Mouse (Mus musculus): ENCODE results near the gene Gna13. TPM values are rescaled to one million over a fixed set of nuclear protein-coding genes. Genes with fewer than 3 reads are reported as not detected.

Gna13 gene
- polyA plus RNA-seq, 1 experiment from 2014 or later, result 16.3 TPM

DNA sequence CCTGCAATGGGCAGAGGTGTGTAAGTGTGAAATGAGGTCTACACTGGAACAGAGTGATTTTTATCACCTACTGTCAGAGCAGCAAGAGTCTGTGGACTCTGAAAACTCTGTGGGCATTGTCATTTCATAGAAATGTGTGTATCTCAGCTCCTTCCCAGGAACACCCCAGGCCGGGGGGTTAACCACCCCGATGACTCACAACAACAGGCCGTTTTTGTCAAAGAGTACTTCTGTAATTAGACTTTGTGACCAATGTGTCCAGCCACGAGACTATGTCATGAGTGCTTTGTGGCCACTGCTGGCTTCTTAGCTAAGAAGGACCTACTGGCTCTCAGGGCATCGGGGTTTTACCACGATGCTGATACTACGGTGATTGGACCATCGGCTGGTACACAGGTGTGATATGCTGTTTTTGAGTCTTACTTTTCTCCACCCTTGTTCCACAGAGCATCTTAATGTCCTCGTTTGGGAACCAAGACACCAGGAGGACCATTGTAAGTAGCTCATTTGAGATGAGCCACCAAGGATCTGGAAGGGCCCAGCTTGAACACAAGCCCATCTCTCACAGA lies 54.9 kb downstream of the Gna13 start:
- H3K4me2 ChIP-seq, result no peak overlapping the region
- no peak overlapping the region for H3K9ac ChIP-seq
- 90% methylated on average over 9 of the region's 9 CpGs for WGBS
- no peak for ATAC-seq
- H3K4me3 ChIP-seq, result no peak overlapping the region
- H3K27ac ChIP-seq, result no peak overlapping the region
- 0 out of 2 replicates have a peak, but pooled peaks cover 5% of the 10 kb centered on the region for H3K9me3 ChIP-seq (replicated peaks)
- H3K36me3 ChIP-seq (ENCODE audit: poor library complexity, severe bottlenecking), result no peaks in the 10 kb centered on the region
- H3K27me3 ChIP-seq, result no peaks in the 10 kb centered on the region
- H3K4me1 ChIP-seq, result no peaks in the 10 kb centered on the region

DNA sequence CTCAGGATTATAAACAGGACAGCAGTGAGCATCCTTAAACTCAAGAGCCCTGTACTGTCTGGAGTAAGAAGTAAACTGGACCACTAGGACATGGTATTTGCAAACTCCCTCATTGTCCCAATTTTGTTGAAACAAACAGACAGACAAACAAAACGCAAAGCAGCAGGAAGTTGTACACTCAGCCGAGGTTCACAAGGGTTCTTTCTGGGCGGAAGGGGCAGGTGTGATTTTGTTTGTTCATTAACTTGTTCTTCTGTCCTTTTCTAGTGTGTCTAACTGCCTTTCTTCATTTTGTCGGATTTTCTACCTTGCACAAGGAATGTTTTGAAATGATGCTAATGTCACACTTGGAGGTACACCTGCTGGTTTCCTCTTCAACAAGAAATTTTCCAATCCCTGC lies 56.8 kb downstream of the Gna13 start:
- Histone ChIP-seq H3K9ac (no peak overlapping the region), H3K36me3 (ENCODE audit: poor library complexity, severe bottlenecking) (no peaks in the 10 kb centered on the region), H3K4me3 (no peak overlapping the region), H3K9me3 (replicated peaks) (0 out of 2 replicates have a peak, but pooled peaks cover 5% of the 10 kb centered on the region), H3K27me3 (no peaks in the 10 kb centered on the region), H3K27ac (no peak overlapping the region), H3K4me2 (no peak overlapping the region), H3K4me1 (no peaks in the 10 kb centered on the region)
- ATAC-seq, result no peak
- WGBS, result 47% methylated on average over 4 of the region's 4 CpGs

DNA sequence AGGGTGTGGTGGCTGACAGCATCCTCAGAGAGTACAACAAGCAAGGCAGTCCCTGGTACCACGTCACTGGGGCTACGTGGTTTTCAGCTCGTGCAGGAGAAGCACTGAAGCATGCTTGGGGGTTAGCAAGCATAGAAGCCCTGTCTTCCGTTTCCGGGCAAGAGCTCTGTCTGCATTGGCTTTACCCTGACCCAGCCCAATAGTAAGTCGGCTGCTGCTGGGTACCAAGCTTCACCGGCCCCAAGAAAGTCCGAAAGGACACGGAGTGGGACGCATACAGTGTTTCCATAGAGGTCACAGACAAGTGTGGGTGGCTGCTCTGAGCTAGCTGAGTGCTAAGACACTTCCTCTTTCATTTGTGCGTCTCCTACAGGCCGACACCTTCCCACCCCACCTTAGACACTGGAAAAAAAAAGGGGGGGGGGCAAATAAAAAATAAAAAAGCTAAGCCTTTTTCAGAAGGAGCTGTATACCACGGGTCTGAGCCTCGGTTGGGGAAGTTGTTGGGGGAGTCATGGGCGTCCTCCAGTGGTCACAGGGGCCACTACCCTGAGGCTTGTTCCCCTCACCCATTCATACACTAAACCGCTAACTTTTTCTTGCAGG lies 57.4 kb downstream of the Gna13 start:
- no peak for ATAC-seq
- Histone ChIP-seq H3K4me1 (no peaks in the 10 kb centered on the region), H3K27ac (no peak overlapping the region), H3K4me2 (no peak overlapping the region), H3K9me3 (replicated peaks) (0 out of 2 replicates have a peak, but pooled peaks cover 5% of the 10 kb centered on the region), H3K4me3 (no peak overlapping the region), H3K9ac (no peak overlapping the region), H3K36me3 (ENCODE audit: poor library complexity, severe bottlenecking) (no peaks in the 10 kb centered on the region), H3K27me3 (no peaks in the 10 kb centered on the region)
- WGBS, result 38% methylated on average over 16 of the region's 16 CpGs

DNA sequence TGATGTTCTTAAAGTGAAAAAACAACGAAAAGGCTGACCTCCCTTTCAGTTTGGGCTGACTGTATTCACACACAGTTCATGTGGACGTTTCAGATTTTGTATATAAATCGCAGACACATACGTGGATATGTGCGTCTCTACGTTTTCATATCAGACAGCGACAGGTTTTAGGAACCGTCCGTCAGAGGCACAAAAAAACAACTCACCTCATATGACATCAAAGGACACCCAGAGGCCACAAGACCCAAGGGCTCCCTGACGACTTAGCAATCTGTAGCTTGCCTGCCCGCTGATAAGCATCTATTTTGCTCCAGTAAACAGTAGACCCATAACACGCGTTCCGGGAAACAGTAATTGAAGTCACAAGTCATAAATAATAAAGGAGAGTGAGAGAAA lies 57.9 kb downstream of the Gna13 start:
- 88% methylated on average over 14 of the region's 14 CpGs for WGBS
- Histone ChIP-seq H3K9me3 (replicated peaks) (0 out of 2 replicates have a peak, but pooled peaks cover 5% of the 10 kb centered on the region), H3K4me1 (no peaks in the 10 kb centered on the region), H3K36me3 (ENCODE audit: poor library complexity, severe bottlenecking) (no peaks in the 10 kb centered on the region), H3K27me3 (no peaks in the 10 kb centered on the region), H3K4me3 (no peak overlapping the region), H3K27ac (no peak overlapping the region), H3K4me2 (no peak overlapping the region), H3K9ac (no peak overlapping the region)
- no peak for ATAC-seq

DNA sequence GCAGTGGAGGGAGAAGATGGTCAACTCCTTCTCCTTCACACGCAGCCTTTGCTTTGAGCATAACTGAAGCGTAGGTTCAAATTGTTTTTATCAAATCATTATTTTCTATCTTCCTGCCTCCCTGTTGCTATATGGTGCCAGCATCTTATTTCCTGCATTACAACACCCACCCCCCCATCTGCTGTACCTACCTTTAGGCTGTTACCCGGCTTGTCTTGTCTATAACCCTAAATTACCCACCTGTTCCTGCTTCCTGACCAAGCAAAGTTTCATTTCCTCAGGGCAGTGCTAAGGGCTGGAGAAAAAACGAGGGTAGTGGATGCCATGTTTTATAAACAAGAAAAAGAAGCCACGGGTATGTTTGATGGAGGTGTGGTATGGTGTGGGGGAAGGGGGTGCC lies 58.6 kb downstream of the Gna13 start:
- Histone ChIP-seq H3K4me3 (no peak overlapping the region), H3K9ac (no peak overlapping the region), H3K27ac (no peak overlapping the region), H3K4me2 (no peak overlapping the region), H3K36me3 (ENCODE audit: poor library complexity, severe bottlenecking) (no peaks in the 10 kb centered on the region), H3K27me3 (no peaks in the 10 kb centered on the region), H3K4me1 (no peaks in the 10 kb centered on the region), H3K9me3 (replicated peaks) (0 out of 2 replicates have a peak, but pooled peaks cover 5% of the 10 kb centered on the region)
- 93% methylated on average over 5 of the region's 5 CpGs for WGBS
- ATAC-seq, result no peak

DNA sequence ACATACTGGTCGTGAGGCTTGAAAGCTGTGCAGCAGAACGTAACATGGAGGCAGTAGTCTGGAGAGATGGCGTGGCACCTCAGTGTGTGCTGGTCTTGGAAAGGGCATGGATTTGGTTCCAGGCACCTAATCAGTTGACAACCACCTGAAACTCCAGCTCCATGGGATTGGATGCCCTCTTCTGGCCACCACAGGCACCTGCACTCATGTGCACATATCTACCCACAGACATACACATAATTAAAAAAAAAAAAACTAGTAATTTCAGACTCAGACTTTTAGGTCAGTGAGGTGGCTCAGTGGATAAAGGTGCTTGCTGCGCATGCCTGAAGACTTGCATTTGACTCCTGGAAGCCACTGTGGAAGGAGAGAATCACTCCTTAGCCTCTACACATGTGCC lies 59.6 kb downstream of the Gna13 start:
- H3K9ac ChIP-seq, result no peak overlapping the region
- H3K36me3 ChIP-seq (ENCODE audit: poor library complexity, severe bottlenecking), result no peaks in the 10 kb centered on the region
- ATAC-seq, result no peak
- no peak overlapping the region for H3K4me3 ChIP-seq
- peaks cover 8% of the 10 kb centered on the region for H3K4me1 ChIP-seq
- H3K27ac ChIP-seq, result no peak overlapping the region
- no peaks in the 10 kb centered on the region for H3K27me3 ChIP-seq
- H3K4me2 ChIP-seq, result no peak overlapping the region
- 0 out of 2 replicates have a peak, but pooled peaks cover 5% of the 10 kb centered on the region for H3K9me3 ChIP-seq (replicated peaks)
- WGBS, result 97% methylated on average over 4 of the region's 4 CpGs

DNA sequence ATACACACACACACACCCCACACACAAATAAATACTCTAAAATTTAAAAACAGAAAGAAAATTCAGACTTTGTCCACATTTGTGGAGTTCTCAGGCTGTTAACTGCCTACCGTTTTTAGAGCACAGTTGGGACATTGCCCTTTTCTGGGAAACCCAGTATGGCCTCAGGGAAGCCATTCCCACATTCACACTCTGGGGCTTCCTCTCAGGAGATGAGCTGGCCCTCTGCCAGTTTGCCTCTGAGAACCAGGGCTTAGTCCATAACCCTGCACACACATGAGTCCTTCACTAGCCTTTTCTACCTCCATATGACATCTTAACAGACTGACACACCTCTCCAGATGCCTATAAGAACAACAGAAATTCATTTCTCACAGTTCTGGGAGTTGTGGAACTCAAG lies 60.7 kb downstream of the Gna13 start:
- Histone ChIP-seq H3K9me3 (replicated peaks) (0 out of 2 replicates have a peak, but pooled peaks cover 5% of the 10 kb centered on the region), H3K27ac (no peak overlapping the region), H3K4me1 (peaks cover 10% of the 10 kb centered on the region), H3K36me3 (ENCODE audit: poor library complexity, severe bottlenecking) (peaks cover 2% of the 10 kb centered on the region; the same call in 1 of the 2 replicates), H3K9ac (no peak overlapping the region), H3K4me3 (no peak overlapping the region), H3K27me3 (no peaks in the 10 kb centered on the region), H3K4me2 (no peak overlapping the region)
- 70% methylated on average over 1 of the region's 1 CpGs for WGBS
- ATAC-seq, result no peak

DNA sequence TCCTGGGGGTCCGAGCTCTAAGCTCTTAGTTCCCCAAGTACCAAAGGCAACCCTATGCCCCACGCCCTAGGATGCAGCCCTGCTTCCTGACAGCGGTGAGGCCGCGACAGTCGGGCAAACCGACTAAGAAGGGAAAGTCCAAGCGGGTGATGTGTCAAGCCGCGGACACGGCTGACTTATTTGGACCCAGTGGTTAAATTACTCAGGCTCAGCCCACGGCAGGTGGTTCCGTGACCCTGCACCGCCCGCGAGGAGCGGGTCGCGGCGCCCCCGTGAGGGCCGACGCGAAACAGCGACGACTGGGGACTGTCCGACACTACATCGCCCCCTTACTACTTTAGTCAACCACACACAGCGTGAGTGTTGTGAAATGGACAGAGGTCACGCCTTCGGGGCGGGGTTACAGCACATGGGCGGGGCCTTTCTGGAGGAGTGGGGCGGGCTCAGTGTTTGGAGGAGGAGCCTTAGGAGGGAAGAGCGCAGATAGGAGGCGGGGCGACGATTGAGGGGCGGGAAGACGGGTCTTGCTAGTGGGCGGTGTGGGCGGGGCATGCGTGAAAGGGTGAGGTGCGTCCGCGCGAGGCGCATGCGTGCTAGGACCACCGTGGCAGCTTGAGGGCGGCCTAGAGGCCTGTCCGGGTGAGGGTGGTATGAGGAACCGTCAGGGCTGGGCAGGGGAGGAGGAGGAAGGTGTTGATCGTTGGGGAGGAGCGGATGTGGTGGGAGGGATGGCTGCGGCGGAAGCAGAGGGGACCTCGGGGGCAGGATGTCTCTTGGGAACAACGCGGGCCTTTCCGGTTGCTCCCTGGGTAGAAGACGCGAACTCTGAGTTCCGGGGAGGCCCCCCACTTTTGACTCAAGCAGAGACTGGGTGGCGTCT lies 63.0 kb downstream of the Gna13 start, which contains the start of gene Amz2:
TSS of gene Amz2 (plus strand) at position 555 of the 880 bp plus-strand sequence.
- H3K4me3 ChIP-seq, result peak within 1 kb of the TSS; percentile 68
- H3K27me3 ChIP-seq, result no peaks in the 10 kb centered on the region
- H3K4me1 ChIP-seq, result peaks cover 10% of the 10 kb centered on the region
- H3K9ac ChIP-seq, result peak within 1 kb of the TSS; percentile 77
- peak within 1 kb of the TSS; percentile 69 for H3K4me2 ChIP-seq
- H3K27ac ChIP-seq, result peak within 1 kb of the TSS; percentile 87
- H3K9me3 ChIP-seq (replicated peaks), result 0 out of 2 replicates have a peak, but pooled peaks cover 5% of the 10 kb centered on the region
- peak; percentile 95 for ATAC-seq
- under 1% methylated on average over 63 of the region's 65 CpGs for WGBS
- H3K36me3 ChIP-seq (ENCODE audit: poor library complexity, severe bottlenecking), result peaks cover 25% of the 10 kb centered on the region

DNA sequence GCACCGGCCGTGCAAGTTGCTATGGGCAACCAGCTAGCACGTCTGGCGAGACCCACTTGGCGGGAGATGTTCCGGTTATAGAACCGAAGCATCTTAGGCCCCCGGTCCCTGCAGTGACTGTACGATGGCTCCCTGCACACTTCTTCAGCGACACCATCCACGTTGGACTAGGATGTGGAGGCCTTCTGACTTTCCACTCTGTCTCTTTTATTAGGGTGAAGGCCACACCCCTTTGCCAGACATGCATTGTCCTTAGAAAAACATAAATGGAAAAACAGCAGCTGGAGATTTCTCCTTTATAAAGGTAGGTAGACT lies 63.6 kb downstream of the Gna13 start:
- peak overlapping the region; percentile 69 for H3K4me2 ChIP-seq
- no peak for ATAC-seq
- peak overlapping the region; percentile 77 for H3K9ac ChIP-seq
- 0% methylated on average over 11 of the region's 11 CpGs for WGBS
- peak overlapping the region; percentile 87 for H3K27ac ChIP-seq
- H3K4me1 ChIP-seq, result peaks cover 12% of the 10 kb centered on the region
- peak overlapping the region; percentile 68 for H3K4me3 ChIP-seq
- peaks cover 29% of the 10 kb centered on the region for H3K36me3 ChIP-seq (ENCODE audit: poor library complexity, severe bottlenecking)
- no peaks in the 10 kb centered on the region for H3K27me3 ChIP-seq
- H3K9me3 ChIP-seq (replicated peaks), result 0 out of 2 replicates have a peak, but pooled peaks cover 5% of the 10 kb centered on the region

DNA sequence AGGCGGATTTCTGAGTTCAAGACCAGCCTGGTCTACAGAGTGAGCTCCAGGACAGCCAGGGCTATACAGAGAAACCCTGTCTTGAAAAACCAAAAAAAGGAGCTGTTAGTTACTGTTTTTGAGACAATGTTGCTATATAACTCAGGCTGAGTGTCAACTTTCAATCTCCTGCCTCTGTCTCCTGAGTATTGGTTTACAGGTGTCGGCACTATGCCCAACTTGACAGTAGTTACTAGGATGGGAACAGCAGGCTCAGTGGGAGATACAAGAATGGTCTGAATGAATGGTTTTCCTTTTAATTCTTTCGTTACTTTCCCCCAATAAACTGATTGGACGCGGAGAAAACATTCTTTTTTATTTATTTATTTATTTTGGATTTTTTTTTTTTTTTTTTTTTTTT lies 64.7 kb downstream of the Gna13 start:
- H3K4me1 ChIP-seq, result peaks cover 17% of the 10 kb centered on the region
- no peak for ATAC-seq
- peak overlapping the region; percentile 69; the same call in 1 of the 2 replicates for H3K4me2 ChIP-seq
- 93% methylated on average over 5 of the region's 5 CpGs for WGBS
- 0 out of 2 replicates have a peak, but pooled peaks cover under 1% of the 10 kb centered on the region for H3K9me3 ChIP-seq (replicated peaks)
- no peaks in the 10 kb centered on the region for H3K27me3 ChIP-seq
- H3K36me3 ChIP-seq (ENCODE audit: poor library complexity, severe bottlenecking), result peaks cover 32% of the 10 kb centered on the region
- no peak overlapping the region for H3K4me3 ChIP-seq
- no peak overlapping the region for H3K27ac ChIP-seq
- H3K9ac ChIP-seq, result no peak overlapping the region

DNA sequence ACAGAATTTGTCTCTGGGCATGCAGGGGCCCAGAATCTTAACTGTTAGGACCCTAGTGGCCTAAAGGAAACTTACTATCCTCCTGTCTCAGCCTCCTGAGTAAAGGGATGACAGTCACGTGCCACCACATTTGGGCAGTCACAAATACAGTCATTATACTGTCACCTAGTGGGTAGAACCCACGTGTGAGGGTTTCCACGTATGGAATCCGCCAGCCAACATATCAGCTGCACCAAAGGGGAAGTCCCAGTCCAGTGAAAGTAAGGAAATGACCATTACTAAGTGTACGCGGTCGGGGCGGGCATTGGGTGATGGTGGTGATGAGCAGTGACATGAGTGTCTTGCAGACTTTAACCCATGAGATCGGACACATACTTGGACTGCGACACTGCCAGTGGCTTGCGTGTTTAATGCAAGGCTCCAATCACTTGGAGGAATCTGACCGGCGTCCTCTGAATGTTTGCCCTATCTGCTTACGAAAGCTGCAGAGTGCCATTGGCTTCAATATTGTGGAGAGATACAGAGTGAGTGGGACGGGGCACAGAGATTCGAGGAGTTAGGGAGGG lies 71.7 kb downstream of the Gna13 start:
- H3K4me3 ChIP-seq, result no peak overlapping the region
- H3K27me3 ChIP-seq, result no peaks in the 10 kb centered on the region
- H3K4me1 ChIP-seq, result peaks cover 7% of the 10 kb centered on the region
- no peak overlapping the region for H3K9ac ChIP-seq
- no peaks in the 10 kb centered on the region for H3K9me3 ChIP-seq (replicated peaks)
- no peak overlapping the region for H3K27ac ChIP-seq
- no peak overlapping the region for H3K4me2 ChIP-seq
- no peak for ATAC-seq
- WGBS, result 94% methylated on average over 16 of the region's 16 CpGs
- peaks cover 68% of the 10 kb centered on the region for H3K36me3 ChIP-seq (ENCODE audit: poor library complexity, severe bottlenecking)

DNA sequence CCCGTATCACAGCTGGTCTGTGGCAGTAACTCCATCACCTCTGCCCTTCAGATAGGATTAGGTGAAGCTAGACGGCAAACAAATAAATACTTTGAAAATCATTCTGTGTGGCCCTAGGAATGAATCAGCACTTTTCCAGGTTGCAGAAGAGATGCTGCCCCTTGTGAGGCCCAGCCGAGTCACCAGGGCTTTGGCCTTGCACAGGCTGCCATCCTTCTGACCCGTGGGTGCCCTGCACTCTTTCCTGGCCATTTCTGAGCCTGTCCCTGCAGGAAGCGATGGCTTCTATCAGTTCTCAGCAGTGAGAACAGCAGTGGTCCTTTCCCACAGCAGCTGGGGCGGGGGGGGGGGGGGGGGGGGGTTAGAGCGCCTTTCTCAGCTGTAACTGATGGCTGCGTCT lies 74.3 kb downstream of the Gna13 start:
- Histone ChIP-seq H3K27me3 (peaks cover 5% of the 10 kb centered on the region; the same call in 1 of the 2 replicates), H3K4me1 (peaks cover 8% of the 10 kb centered on the region), H3K4me2 (no peak overlapping the region), H3K9me3 (replicated peaks) (no peaks in the 10 kb centered on the region), H3K27ac (no peak overlapping the region), H3K9ac (no peak overlapping the region), H3K36me3 (ENCODE audit: poor library complexity, severe bottlenecking) (peaks cover 48% of the 10 kb centered on the region), H3K4me3 (no peak overlapping the region)
- 60% methylated on average over 8 of the region's 8 CpGs for WGBS
- ATAC-seq, result no peak

Data from forebrain, embryonic 13.5 days (tissue).